Mouse (Mus musculus): ENCODE results near the gene Rapgef4.

GRCm38 (mm10) chr2:72079110-72079509, 98.1 kb downstream of the Rapgef4 start:
- TF ChIP-seq CTCF (IDR thresholded peaks at IDR 0.05; ENCODE audit: borderline replicate concordance, control insufficient read depth, extremely low read depth, insufficient read depth, low read length, poor library complexity) (no peak), POLR2A (IDR thresholded peaks at IDR 0.05; ENCODE audit: control insufficient read depth, extremely low read depth, insufficient read depth, low read length, poor library complexity) (no peak)

Measured in thymus, adult 2 months (tissue).